In genomic region chr6:58632419-58632818, GRCm38 (mm10) we compare ENCODE assay signal across 27 mouse cellular contexts.
"Had no signal": no experiment of that assay in that cellular context is flagged by ENCODE, and none has a peak within 500 bp of the region (broad histone marks: within the 10 kb centered on the region; RNA-seq: fewer than 3 reads in every experiment).

No protein-coding gene starts in this region.

- H3K4me1 ChIP-seq: embryonic facial prominence, embryonic 10.5 days; embryonic facial prominence, embryonic 12.5 days; embryonic facial prominence, embryonic 13.5 days; embryonic facial prominence, embryonic 15.5 days; forebrain, embryonic 10.5 days; forebrain, embryonic 12.5 days; forebrain, embryonic 13.5 days; forebrain, embryonic 15.5 days had no signal

- H3K27ac ChIP-seq: embryonic facial prominence, embryonic 10.5 days; embryonic facial prominence, embryonic 12.5 days; embryonic facial prominence, embryonic 13.5 days; embryonic facial prominence, embryonic 15.5 days; forebrain, embryonic 10.5 days; forebrain, embryonic 12.5 days; forebrain, embryonic 13.5 days; forebrain, embryonic 15.5 days; gastrocnemius, adult 2 months; heart, adult 2 months had no signal

- H3K9ac ChIP-seq: embryonic facial prominence, embryonic 12.5 days; embryonic facial prominence, embryonic 13.5 days; embryonic facial prominence, embryonic 15.5 days; forebrain, embryonic 12.5 days; forebrain, embryonic 13.5 days; forebrain, embryonic 15.5 days; forebrain, postnatal 0 days had no signal

- DNase-seq: cerebellum, adult 9-10 months; cerebellum, adult 9-11 months; cerebellum, postnatal 10 days; cerebellum, postnatal 14 days; cerebellum, postnatal 25 days; cerebellum, postnatal 36 days; embryo, embryonic 11 days; forebrain, postnatal 0 days; gastrocnemius, adult 2 months; gastrocnemius, postnatal 10 days; gastrocnemius, postnatal 14 days; gastrocnemius, postnatal 25 days; gastrocnemius, postnatal 36 days; heart, adult 11 months; heart, adult 18-20 months; heart, adult 2 months had no signal

- H3K36me3 ChIP-seq: embryonic facial prominence, embryonic 10.5 days; embryonic facial prominence, embryonic 12.5 days; embryonic facial prominence, embryonic 13.5 days; embryonic facial prominence, embryonic 15.5 days; forebrain, embryonic 10.5 days; forebrain, embryonic 12.5 days; forebrain, embryonic 15.5 days had no signal

- ATAC-seq: forebrain, embryonic 13.5 days; forebrain, embryonic 14.5 days; forebrain, embryonic 15.5 days; forebrain, embryonic 16.5 days; forebrain, postnatal 0 days had no signal

- H3K4me3 ChIP-seq: embryonic facial prominence, embryonic 10.5 days; embryonic facial prominence, embryonic 12.5 days; embryonic facial prominence, embryonic 13.5 days; embryonic facial prominence, embryonic 15.5 days; erythroblast, embryonic 14.5 days; forebrain, embryonic 10.5 days; forebrain, embryonic 12.5 days; forebrain, embryonic 13.5 days; forebrain, embryonic 15.5 days; gastrocnemius, adult 2 months; heart, adult 2 months had no signal

- H3K4me2 ChIP-seq: embryonic facial prominence, embryonic 12.5 days; embryonic facial prominence, embryonic 13.5 days; embryonic facial prominence, embryonic 15.5 days; forebrain, embryonic 12.5 days; forebrain, embryonic 13.5 days; forebrain, embryonic 15.5 days had no signal

- H3K9me3 ChIP-seq: embryonic facial prominence, embryonic 10.5 days; embryonic facial prominence, embryonic 12.5 days; embryonic facial prominence, embryonic 13.5 days; embryonic facial prominence, embryonic 15.5 days; forebrain, embryonic 10.5 days; forebrain, embryonic 12.5 days; forebrain, embryonic 13.5 days; forebrain, embryonic 15.5 days had no signal

- H3K27me3 ChIP-seq: embryonic facial prominence, embryonic 12.5 days; embryonic facial prominence, embryonic 13.5 days; embryonic facial prominence, embryonic 15.5 days; forebrain, embryonic 12.5 days; forebrain, embryonic 13.5 days; forebrain, embryonic 15.5 days had no signal
